Mouse (Mus musculus) kidney, postnatal 0 days (tissue): ENCODE results near the gene Ppp1r32. TPM values are rescaled to one million over a fixed set of nuclear protein-coding genes. Genes with fewer than 3 reads are reported as not detected.
A peak's percentile ranks its signal among the peaks of the same experiment; 100 is the strongest.

Experiments
- ATAC-seq: fragments of 200-750 bp; cut with Nextera tagmentation; replicated peaks from 2 replicates; pipeline ENCODE4 v1.8.0; 2017; ENCODE audit warnings: low read depth, moderate number of reproducible peaks, moderate TSS enrichment, moderate library complexity; ENCODE audit not compliant: low FRiP score
- DNase-seq: peaks from one replicate; pipeline ENCODE4 v3.0.0-alpha.2; 2016; ENCODE audit warnings: low spot score
- H3K27ac ChIP-seq: fragments of 300-500 bp; sonication (generic); 2 replicates; pipeline ENCODE4 v1.5.1; 2014; ENCODE audit warnings: mild to moderate bottlenecking
- H3K27me3 ChIP-seq: fragments of 300-500 bp; sonication (generic); 2 replicates; pipeline ENCODE4 v1.6.1; 2014; ENCODE audit warnings: low read length, mixed read lengths; ENCODE audit not compliant: insufficient read depth
- H3K36me3 ChIP-seq: fragments of 300-500 bp; sonication (generic); 2 replicates; pipeline ENCODE4 v1.6.1; 2014; ENCODE audit warnings: low read length, mixed read lengths; ENCODE audit not compliant: insufficient read depth
- H3K4me1 ChIP-seq: fragments of 300-500 bp; sonication (generic); replicated peaks from 2 replicates; pipeline ENCODE4 v1.6.1; 2014; ENCODE audit warnings: antibody characterized with exemption, low read length, mixed read lengths; ENCODE audit not compliant: insufficient read depth
- H3K4me2 ChIP-seq: fragments of 300-500 bp; sonication (generic); 2 replicates; pipeline ENCODE4 v1.6.1; 2014; ENCODE audit warnings: mild to moderate bottlenecking, low read length, moderate library complexity, mixed read lengths
- H3K4me3 ChIP-seq: fragments of 300-500 bp; sonication (generic); replicated peaks from 2 replicates; pipeline ENCODE4 v1.5.1; 2014; ENCODE audit warnings: low read depth, low read length
- H3K9ac ChIP-seq: fragments of 300-500 bp; sonication (generic); 2 replicates; pipeline ENCODE4 v1.6.1; 2014; ENCODE audit warnings: low read depth, low read length
- H3K9me3 ChIP-seq: fragments of 300-500 bp; sonication (generic); replicated peaks from 2 replicates; pipeline ENCODE4 v1.6.1; 2016; ENCODE audit warnings: low read length, inconsistent platforms, mixed read lengths
- CTCF ChIP-seq: IDR thresholded peaks from 2 replicates; pipeline ENCODE4 v1.5.1; 2016; ENCODE audit warnings: antibody characterized with exemption, low read depth, mild to moderate bottlenecking, moderate library complexity
- WGBS: fragments of 180-500 bp; shearing (Covaris S2); extraction: QIAGEN DNeasy Blood & Tissue Kit; methylation state at CpG from one replicate; pipeline ENCODE4 v1.1.7; 2014; 5-methylcytosine and 5-hydroxymethylcytosine counted together
- polyA plus RNA-seq: library from polyadenylated mRNA; unstranded; fragments of >200 nt; fragmentation: Nextera tagmentation; extraction: Ambion mirVana; gene quantifications from 2 replicates; pipeline ENCODE4 v1.2.1, GENCODE M21; 2015

Gene Ppp1r32
- polyA plus RNA-seq, 1 experiment from 2014 or later, result not detected

DNA sequence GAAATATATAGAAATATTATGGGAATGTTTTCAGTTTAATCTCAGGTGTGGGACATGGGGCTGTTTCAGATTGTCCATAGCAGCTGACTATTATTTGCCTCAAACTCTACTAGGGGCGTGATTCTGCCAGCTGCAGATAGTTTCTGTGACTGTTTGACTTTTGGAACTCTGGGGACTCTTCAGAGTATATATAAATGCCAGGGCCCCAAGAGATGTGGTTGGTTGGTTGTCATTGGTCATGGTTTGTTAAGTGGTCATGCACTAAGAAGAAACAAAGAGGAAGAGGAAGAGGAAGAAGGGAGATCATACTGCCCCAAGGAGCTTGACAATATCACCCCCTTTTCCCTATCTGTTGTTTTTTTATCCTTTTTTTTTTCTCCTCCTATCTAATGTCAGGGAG, 39.2 kb upstream of the Ppp1r32 start:
- Histone ChIP-seq H3K27ac (no peak overlapping the region), H3K9ac (no peak overlapping the region), H3K4me2 (no peak overlapping the region), H3K4me1 (peaks cover 15% of the 10 kb centered on the region), H3K27me3 (no peaks in the 10 kb centered on the region), H3K4me3 (no peak overlapping the region), H3K9me3 (no peaks in the 10 kb centered on the region), H3K36me3 (peaks cover 9% of the 10 kb centered on the region)
- TF ChIP-seq CTCF, result no peak
- DNase-seq (no peak), ATAC-seq (no peak)
- 96% methylated on average over 1 of the region's 1 CpGs for WGBS

DNA sequence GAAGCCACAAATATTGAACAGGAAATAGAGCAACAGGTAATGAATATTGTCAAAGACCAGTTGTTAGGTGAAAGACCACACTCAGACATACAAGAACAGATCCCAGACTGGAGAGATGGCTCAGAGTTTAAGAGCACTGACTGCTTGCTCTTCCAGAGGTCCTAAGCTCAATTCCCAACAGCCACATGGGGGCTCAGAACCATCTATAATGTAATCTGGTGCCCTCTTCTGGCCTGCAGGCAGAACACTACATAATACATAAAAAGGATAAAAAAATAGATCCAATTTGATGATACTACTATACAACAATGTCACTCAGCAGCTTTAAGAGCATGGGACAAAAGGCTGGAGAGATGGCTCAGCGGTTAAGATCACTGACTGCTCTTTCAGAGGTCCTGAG, 37.6 kb upstream of the Ppp1r32 start:
- Histone ChIP-seq H3K27ac (no peak overlapping the region), H3K4me2 (no peak overlapping the region), H3K4me3 (no peak overlapping the region), H3K4me1 (0 out of 2 replicates have a peak, but pooled peaks cover 6% of the 10 kb centered on the region), H3K9me3 (no peaks in the 10 kb centered on the region), H3K9ac (no peak overlapping the region), H3K36me3 (peaks cover 20% of the 10 kb centered on the region), H3K27me3 (no peaks in the 10 kb centered on the region)
- 50% methylated on average over 1 of the region's 1 CpGs for WGBS
- DNase-seq, result peak; percentile 73
- no peak for ATAC-seq
- peak; percentile 74 for TF ChIP-seq CTCF

DNA sequence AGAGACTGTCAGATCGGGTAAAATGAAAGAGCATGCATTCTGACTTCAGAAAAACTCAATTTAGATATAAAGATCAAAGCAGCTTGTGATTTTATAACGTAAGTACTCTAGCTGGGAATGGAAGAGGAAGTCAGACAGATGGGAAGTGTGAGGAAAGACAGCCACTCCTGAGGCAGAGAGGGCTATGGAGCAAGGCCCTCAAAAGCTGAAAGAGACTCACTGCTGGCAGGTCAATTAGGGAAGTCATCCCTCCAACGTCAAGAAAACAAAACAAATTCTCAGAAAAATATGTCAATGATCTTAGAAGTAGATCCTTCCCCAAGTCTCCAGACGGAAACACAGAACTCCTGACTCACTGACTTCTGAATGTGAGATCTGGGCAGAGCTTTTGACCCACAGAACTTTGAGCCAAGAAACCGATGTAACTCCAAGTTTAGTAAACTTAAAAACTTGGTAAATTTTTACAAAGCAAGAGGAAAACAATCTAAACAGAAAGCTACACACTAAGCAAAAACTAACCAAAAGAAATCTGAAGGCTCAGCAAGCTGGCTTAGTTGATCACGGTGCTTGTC, 28.1 kb upstream of the Ppp1r32 start:
- H3K27me3 ChIP-seq, result no peaks in the 10 kb centered on the region
- no peak for ATAC-seq
- no peaks in the 10 kb centered on the region for H3K4me1 ChIP-seq
- H3K27ac ChIP-seq, result no peak overlapping the region
- no peak overlapping the region for H3K4me2 ChIP-seq
- no peaks in the 10 kb centered on the region for H3K9me3 ChIP-seq
- no peak for DNase-seq
- no peak overlapping the region for H3K4me3 ChIP-seq
- no peak for TF ChIP-seq CTCF
- H3K36me3 ChIP-seq, result peaks cover 25% of the 10 kb centered on the region; the same call in 1 of the 2 replicates
- no peak overlapping the region for H3K9ac ChIP-seq
- WGBS, result 74% methylated on average over 6 of the region's 6 CpGs

DNA sequence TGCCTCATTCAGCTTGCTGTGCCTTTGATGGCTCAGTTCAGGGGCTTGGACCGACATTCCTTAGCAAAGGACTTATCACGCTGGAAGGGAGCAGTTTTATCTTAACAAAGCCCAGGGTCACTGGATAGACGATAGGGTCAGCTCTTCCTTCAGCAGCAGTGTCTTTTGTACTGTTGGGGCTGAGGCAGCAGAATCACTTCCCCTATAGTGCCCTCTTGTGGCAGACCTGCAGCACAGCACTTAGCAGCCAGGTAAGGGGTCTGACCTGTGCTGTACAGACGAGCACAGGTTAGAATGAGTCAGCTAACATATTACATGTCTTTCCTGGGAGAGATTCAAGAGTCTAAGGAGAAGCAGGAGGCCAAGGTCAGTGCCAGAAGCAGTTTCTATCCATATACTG, 19.8 kb upstream of the Ppp1r32 start:
- Histone ChIP-seq H3K4me2 (no peak overlapping the region), H3K27me3 (no peaks in the 10 kb centered on the region), H3K36me3 (peaks cover 37% of the 10 kb centered on the region), H3K9me3 (no peaks in the 10 kb centered on the region), H3K9ac (no peak overlapping the region), H3K27ac (no peak overlapping the region), H3K4me3 (no peak overlapping the region), H3K4me1 (0 out of 2 replicates have a peak, but pooled peaks cover 4% of the 10 kb centered on the region)
- TF ChIP-seq CTCF, result peak; percentile 84
- WGBS, result 9% methylated on average over 4 of the region's 4 CpGs
- ATAC-seq, result 0 out of 2 replicates have a peak, but pooled peaks have one; percentile 36
- peak; percentile 67 for DNase-seq

DNA sequence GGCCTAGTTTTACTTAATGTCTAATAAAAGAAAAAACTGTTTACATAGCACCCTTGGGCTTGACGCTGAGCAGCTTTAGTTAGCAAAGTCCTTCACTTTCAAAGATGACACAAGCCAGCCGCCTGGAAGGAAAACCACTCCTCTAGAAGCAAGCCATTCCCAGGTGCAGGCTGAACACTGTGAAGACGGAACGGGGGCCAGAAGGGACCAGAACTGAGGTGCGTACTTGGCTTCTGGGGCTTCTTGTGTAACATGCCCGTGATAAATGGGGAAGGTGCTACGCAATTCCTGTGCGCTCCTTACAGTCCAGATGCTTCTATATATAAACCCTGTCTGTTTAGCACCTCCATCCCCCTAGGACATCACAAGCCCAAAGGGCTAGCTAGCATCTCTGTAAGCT, 17.9 kb upstream of the Ppp1r32 start:
- Histone ChIP-seq H3K9ac (no peak overlapping the region), H3K4me3 (no peak overlapping the region), H3K27ac (no peak overlapping the region), H3K4me1 (0 out of 2 replicates have a peak, but pooled peaks cover 4% of the 10 kb centered on the region), H3K36me3 (peaks cover 32% of the 10 kb centered on the region), H3K9me3 (no peaks in the 10 kb centered on the region), H3K4me2 (no peak overlapping the region), H3K27me3 (no peaks in the 10 kb centered on the region)
- DNase-seq (no peak), ATAC-seq (no peak)
- no peak for TF ChIP-seq CTCF
- 94% methylated on average over 8 of the region's 8 CpGs for WGBS

DNA sequence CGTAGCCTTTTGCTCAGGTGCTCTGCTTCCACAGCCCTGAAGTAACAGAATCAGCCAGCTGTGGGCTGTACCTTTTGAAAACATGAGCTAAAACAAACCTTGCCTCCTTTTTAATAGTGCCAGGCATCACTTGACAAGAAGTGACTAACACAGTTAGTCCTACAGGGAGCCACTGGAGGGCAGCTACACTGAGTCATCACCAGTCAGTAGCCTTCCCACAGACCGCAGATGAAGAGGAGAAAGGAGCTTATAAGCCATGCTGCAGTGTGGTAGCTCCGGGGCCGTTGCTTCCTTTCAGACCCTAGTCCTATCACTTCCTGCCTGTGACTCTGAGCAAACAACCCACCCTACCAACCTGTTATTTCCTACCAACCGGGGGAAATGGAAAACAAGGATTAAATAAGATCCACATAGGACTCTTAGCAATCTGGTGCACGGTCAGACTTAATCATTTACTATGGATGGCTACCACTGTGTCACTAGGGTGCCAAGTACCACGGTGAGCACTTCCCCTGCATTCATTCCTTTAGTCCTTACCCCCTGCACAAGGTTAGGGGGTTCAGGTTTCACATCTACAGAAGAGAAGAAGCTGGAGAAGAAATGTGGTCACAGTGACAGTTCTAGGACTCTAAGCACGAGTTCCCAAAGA, 14.9 kb upstream of the Ppp1r32 start:
- no peaks in the 10 kb centered on the region for H3K27me3 ChIP-seq
- WGBS, result 28% methylated on average over 8 of the region's 8 CpGs
- H3K9ac ChIP-seq, result no peak overlapping the region
- H3K27ac ChIP-seq, result no peak overlapping the region
- H3K9me3 ChIP-seq, result no peaks in the 10 kb centered on the region
- TF ChIP-seq CTCF, result 0 out of 2 replicates have a peak, but pooled peaks have one; percentile 10
- H3K4me2 ChIP-seq, result no peak overlapping the region
- DNase-seq, result no peak
- no peak overlapping the region for H3K4me3 ChIP-seq
- ATAC-seq, result 0 out of 2 replicates have a peak, but pooled peaks have one; percentile 45
- peaks cover 26% of the 10 kb centered on the region for H3K36me3 ChIP-seq
- 0 out of 2 replicates have a peak, but pooled peaks cover 4% of the 10 kb centered on the region for H3K4me1 ChIP-seq
